Mouse (Mus musculus) hindbrain, embryonic 15.5 days (tissue): Measurements from ENCODE around the gene Palm3. TPM values are rescaled to one million over a fixed set of nuclear protein-coding genes. Genes with fewer than 3 reads are reported as not detected.
"Not testable (repeated sequence)": the region's sequence is repeated elsewhere in the genome, so short reads cannot be mapped to it uniquely, and the experiment has no call there.

Experiments used
- ATAC-seq: fragments of 200-750 bp; cut with Nextera tagmentation; 2 replicates; pipeline ENCODE4 v1.8.0; 2017; ENCODE audit warnings: low read depth, moderate number of reproducible peaks, moderate TSS enrichment; ENCODE audit not compliant: low FRiP score
- H3K27ac ChIP-seq: fragments of 300-500 bp; sonication (generic); replicated peaks from 2 replicates; pipeline ENCODE4 v1.5.1; 2015; ENCODE audit warnings: mild to moderate bottlenecking, inconsistent platforms
- H3K27me3 ChIP-seq: fragments of 300-500 bp; sonication (generic); 2 replicates; pipeline ENCODE4 v1.6.1; 2015; ENCODE audit warnings: control low read depth, inconsistent platforms
- H3K36me3 ChIP-seq: fragments of 300-500 bp; sonication (generic); 2 replicates; pipeline ENCODE4 v1.6.1; 2015; ENCODE audit warnings: control low read depth, inconsistent platforms
- H3K4me1 ChIP-seq: fragments of 300-500 bp; sonication (generic); replicated peaks from 2 replicates; pipeline ENCODE4 v1.6.1; 2015; ENCODE audit warnings: control low read depth, inconsistent platforms
- H3K4me2 ChIP-seq: fragments of 300-500 bp; sonication (generic); 2 replicates; pipeline ENCODE4 v1.6.1; 2015; ENCODE audit warnings: moderate library complexity, mild to moderate bottlenecking, inconsistent platforms
- H3K4me3 ChIP-seq: fragments of 300-500 bp; sonication (generic); 2 replicates; pipeline ENCODE4 v1.5.1; 2015; ENCODE audit warnings: mild to moderate bottlenecking, inconsistent platforms
- H3K9ac ChIP-seq: fragments of 300-500 bp; sonication (generic); 2 replicates; pipeline ENCODE4 v1.6.1; 2015; ENCODE audit warnings: inconsistent platforms
- H3K9me3 ChIP-seq: fragments of 300-500 bp; sonication (generic); 2 replicates; pipeline ENCODE4 v1.6.1; 2016; ENCODE audit warnings: control low read depth, inconsistent platforms
- WGBS: fragments of 180-500 bp; shearing (Covaris S2); methylation state at CpG from one replicate; pipeline ENCODE4 v1.1.7; 2015; 5-methylcytosine and 5-hydroxymethylcytosine counted together
- polyA plus RNA-seq: library from polyadenylated mRNA; unstranded; fragments of >200 nt; fragmentation: Nextera tagmentation; extraction: Ambion mirVana; gene quantifications from 2 replicates; pipeline ENCODE4 v1.2.1, GENCODE M21; 2015

The Palm3 gene
- polyA plus RNA-seq, 1 experiment from 2014 or later: 8.8 TPM

- 73% methylated on average over 16 of the region's 16 CpGs for WGBS
- H3K9ac ChIP-seq: peak overlapping the region; percentile 71
- peaks cover 17% of the 10 kb centered on the region for H3K27me3 ChIP-seq
- no peaks in the 10 kb centered on the region for H3K9me3 ChIP-seq
- H3K4me1 ChIP-seq: peaks cover 37% of the 10 kb centered on the region
- no peak for ATAC-seq
- no peak overlapping the region for H3K27ac ChIP-seq
- peak overlapping the region; percentile 79 for H3K4me3 ChIP-seq
- H3K4me2 ChIP-seq: peak overlapping the region; percentile 92
- peaks cover 9% of the 10 kb centered on the region for H3K36me3 ChIP-seq
Measured at GRCm38 (mm10) chr8:83999057-83999705, 22.1 kb upstream of the Palm3 start.

DNA sequence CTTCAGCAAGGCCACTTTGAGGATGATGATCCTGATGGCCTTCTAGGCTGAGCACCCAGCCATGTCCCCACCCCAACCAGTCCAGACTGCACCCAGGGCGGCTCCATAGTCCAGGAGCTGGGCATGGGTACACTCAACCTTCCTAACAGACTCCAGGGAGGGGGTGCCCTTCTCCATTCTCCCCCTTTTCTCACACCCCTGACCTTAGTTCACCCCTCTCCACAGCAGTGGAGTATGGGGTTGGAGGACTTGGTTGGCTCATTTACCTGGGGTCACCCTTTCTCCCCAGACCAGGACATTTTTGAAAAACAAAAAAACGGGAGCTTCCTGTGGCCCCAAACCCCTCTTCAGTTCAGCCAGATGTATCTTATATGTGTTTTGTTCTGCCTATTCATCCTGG, 21.4 kb upstream of the Palm3 start:
- peaks cover 3% of the 10 kb centered on the region; the same call in 1 of the 2 replicates for H3K36me3 ChIP-seq
- H3K9ac ChIP-seq: no peak overlapping the region
- 93% methylated on average over 2 of the region's 2 CpGs for WGBS
- peak overlapping the region; percentile 92; the same call in 1 of the 2 replicates for H3K4me2 ChIP-seq
- H3K27me3 ChIP-seq: peaks cover 17% of the 10 kb centered on the region
- H3K4me3 ChIP-seq: 0 out of 2 replicates have a peak overlapping the region, but pooled peaks have one; percentile 79
- ATAC-seq: no peak
- no peak overlapping the region for H3K27ac ChIP-seq
- H3K9me3 ChIP-seq: no peaks in the 10 kb centered on the region
- H3K4me1 ChIP-seq: peaks cover 40% of the 10 kb centered on the region

- H3K4me2 ChIP-seq: peak within 1 kb of the TSS; percentile 11
- no peak within 1 kb of the TSS for H3K27ac ChIP-seq
- peaks cover 40% of the 10 kb centered on the region for H3K4me1 ChIP-seq
- H3K4me3 ChIP-seq: no peak within 1 kb of the TSS
- peaks cover 17% of the 10 kb centered on the region for H3K27me3 ChIP-seq
- H3K9ac ChIP-seq: no peak within 1 kb of the TSS
- no peaks in the 10 kb centered on the region for H3K9me3 ChIP-seq
- 23% methylated on average over 61 of the region's 61 CpGs for WGBS
- H3K36me3 ChIP-seq: no peaks in the 10 kb centered on the region
- ATAC-seq: no peak
Measured at GRCm38 (mm10) chr8:84001281-84002000, 19.8 kb upstream of the Palm3 start, which contains the start of gene 1700067K01Rik. 1700067K01Rik (plus strand) TSS chr8:84001502.

GRCm38 (mm10) chr8:84002957-84003611, 18.2 kb upstream of the Palm3 start:
- 60% methylated on average over 12 of the region's 12 CpGs for WGBS
- Histone ChIP-seq H3K9me3 (no peaks in the 10 kb centered on the region), H3K27ac (no peak overlapping the region), H3K4me2 (no peak overlapping the region), H3K9ac (no peak overlapping the region), H3K36me3 (no peaks in the 10 kb centered on the region), H3K27me3 (peaks cover 17% of the 10 kb centered on the region), H3K4me3 (no peak overlapping the region), H3K4me1 (peaks cover 37% of the 10 kb centered on the region)
- no peak for ATAC-seq

- H3K4me1 ChIP-seq: peaks cover 33% of the 10 kb centered on the region
- H3K36me3 ChIP-seq: no peaks in the 10 kb centered on the region
- H3K27ac ChIP-seq: no peak overlapping the region
- 74% methylated on average over 6 of the region's 6 CpGs for WGBS
- no peaks in the 10 kb centered on the region for H3K9me3 ChIP-seq
- ATAC-seq: no peak
- H3K4me2 ChIP-seq: peak overlapping the region; percentile 94
- peaks cover 17% of the 10 kb centered on the region for H3K27me3 ChIP-seq
- peak overlapping the region; percentile 51 for H3K4me3 ChIP-seq
- peak overlapping the region; percentile 68; the same call in 1 of the 2 replicates for H3K9ac ChIP-seq
Measured at GRCm38 (mm10) chr8:84003612-84004246, 17.5 kb upstream of the Palm3 start.

DNA sequence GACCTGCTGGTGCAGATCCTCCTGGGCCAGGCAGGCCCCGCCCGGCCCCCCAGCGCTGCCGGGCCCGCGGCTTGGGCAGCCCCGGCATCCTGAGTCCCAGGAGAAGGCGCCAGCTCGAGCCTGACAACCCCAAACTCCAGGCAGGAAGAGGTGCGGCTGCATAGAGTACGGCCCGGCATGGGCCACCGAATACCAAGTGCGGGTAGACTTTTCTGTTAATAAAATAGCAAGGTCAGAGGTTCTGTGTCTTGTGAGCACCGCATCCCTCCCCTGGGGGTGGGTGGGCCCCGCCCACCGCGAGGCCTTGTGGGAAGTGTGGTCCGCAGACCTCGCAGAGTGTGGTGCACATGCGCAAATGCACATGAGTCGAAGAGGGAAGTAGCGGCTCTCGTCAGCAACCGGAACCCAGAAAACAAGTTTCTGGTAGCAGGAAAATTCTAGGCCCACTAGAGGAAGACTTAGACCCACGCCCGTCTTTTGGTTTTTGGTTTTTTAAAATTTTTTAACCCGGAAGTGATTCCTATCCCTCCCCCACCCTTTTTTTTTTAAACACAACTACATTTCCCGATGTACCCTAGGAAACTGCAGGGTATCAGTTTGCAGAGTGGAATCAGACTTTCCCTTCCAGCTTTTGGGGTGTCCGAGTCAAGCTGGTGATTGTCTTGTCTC, 16.6 kb upstream of the Palm3 start:
- Histone ChIP-seq H3K9ac (peak overlapping the region; percentile 68), H3K4me1 (peaks cover 23% of the 10 kb centered on the region), H3K27ac (peak overlapping the region; percentile 77), H3K9me3 (no peaks in the 10 kb centered on the region), H3K4me3 (peak overlapping the region; percentile 51), H3K36me3 (no peaks in the 10 kb centered on the region), H3K4me2 (peak overlapping the region; percentile 94), H3K27me3 (peaks cover 17% of the 10 kb centered on the region)
- peak; percentile 86 for ATAC-seq
- WGBS: 1% methylated on average over 30 of the region's 30 CpGs

DNA sequence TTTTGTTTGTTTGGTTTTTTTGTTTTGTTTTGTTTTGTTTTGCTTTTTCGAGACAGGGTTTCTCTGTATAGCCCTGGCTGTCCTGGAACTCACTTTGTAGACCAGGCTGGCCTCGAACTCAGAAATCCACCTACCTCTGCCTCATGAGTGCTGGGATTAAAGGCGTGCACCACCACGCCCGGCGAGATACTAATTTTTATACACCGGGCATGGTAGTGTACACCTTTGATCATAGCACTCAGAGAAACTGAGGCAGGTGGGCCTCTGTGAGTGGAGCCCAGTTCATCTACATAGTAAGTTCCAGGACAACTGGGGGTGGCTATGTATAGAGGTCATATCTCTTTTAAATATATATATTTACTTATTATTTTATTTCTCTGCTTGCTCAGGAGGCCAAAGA, 15.8 kb upstream of the Palm3 start:
- H3K36me3 ChIP-seq, H3K27ac ChIP-seq, H3K9me3 ChIP-seq, H3K9ac ChIP-seq, H3K4me3 ChIP-seq, ATAC-seq: not testable (repeated sequence)
- WGBS: 95% methylated on average over 7 of the region's 7 CpGs
- Histone ChIP-seq H3K4me2 (peak overlapping the region; percentile 94; the same call in 1 of the 2 replicates), H3K27me3 (peaks cover 21% of the 10 kb centered on the region), H3K4me1 (peaks cover 28% of the 10 kb centered on the region)

DNA sequence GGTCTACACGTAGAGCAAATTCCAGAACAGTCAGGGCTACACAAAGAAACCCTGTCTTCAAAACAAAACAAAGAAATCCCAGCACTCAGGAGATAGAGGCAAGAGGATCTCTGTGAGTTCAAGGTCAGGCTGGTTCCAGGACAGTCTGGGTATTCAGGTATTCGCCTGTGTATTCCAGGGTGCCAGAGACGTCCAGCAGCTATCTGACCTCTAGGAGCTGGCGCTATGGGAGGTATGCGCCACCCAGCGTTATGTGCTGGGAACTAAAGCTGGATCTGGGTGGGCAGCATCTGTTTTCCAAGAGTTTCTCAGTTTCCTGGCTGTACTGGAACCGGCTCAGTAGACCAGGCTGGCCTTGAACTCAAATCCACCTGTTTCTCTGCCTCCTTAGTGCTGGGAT, 12.9 kb upstream of the Palm3 start:
- Histone ChIP-seq H3K4me3 (no peak overlapping the region), H3K9me3 (no peaks in the 10 kb centered on the region), H3K4me2 (no peak overlapping the region), H3K27me3 (peaks cover 28% of the 10 kb centered on the region), H3K36me3 (no peaks in the 10 kb centered on the region), H3K4me1 (peaks cover 43% of the 10 kb centered on the region), H3K9ac (no peak overlapping the region), H3K27ac (no peak overlapping the region)
- WGBS: 28% methylated on average over 7 of the region's 7 CpGs
- no peak for ATAC-seq

GRCm38 (mm10) chr8:84009876-84010275, 11.4 kb upstream of the Palm3 start:
- H3K4me2 ChIP-seq: peak overlapping the region; percentile 29; the same call in 1 of the 2 replicates
- ATAC-seq: peak; percentile 33; the same call in 1 of the 2 replicates
- 0 out of 2 replicates have a peak overlapping the region, but pooled peaks have one; percentile 9 for H3K4me3 ChIP-seq
- H3K4me1 ChIP-seq: peaks cover 34% of the 10 kb centered on the region
- no peaks in the 10 kb centered on the region for H3K36me3 ChIP-seq
- H3K9me3 ChIP-seq: no peaks in the 10 kb centered on the region
- H3K27ac ChIP-seq: no peak overlapping the region
- H3K27me3 ChIP-seq: peaks cover 34% of the 10 kb centered on the region
- H3K9ac ChIP-seq: no peak overlapping the region
- under 1% methylated on average over 11 of the region's 11 CpGs for WGBS

- peak; percentile 61 for ATAC-seq
- Histone ChIP-seq H3K9ac (peak overlapping the region; percentile 58), H3K4me2 (peak overlapping the region; percentile 99), H3K27me3 (peaks cover 34% of the 10 kb centered on the region), H3K36me3 (no peaks in the 10 kb centered on the region), H3K4me1 (peaks cover 28% of the 10 kb centered on the region), H3K4me3 (peak overlapping the region; percentile 48), H3K27ac (no peak overlapping the region), H3K9me3 (no peaks in the 10 kb centered on the region)
- WGBS: 2% methylated on average over 81 of the region's 83 CpGs
Measured at GRCm38 (mm10) chr8:84010625-84011611, 10.4 kb upstream of the Palm3 start.
